Mouse (Mus musculus) ES-E14 (cell line): ENCODE measurements around the gene Tnik.

Experiments
- HCFC1 ChIP-seq: IDR thresholded peaks from 2 replicates; pipeline ENCODE4 v1.6.1; 2012; ENCODE audit warnings: low read length, inconsistent platforms, borderline replicate concordance; ENCODE audit not compliant: insufficient read depth
- MAFK ChIP-seq: IDR thresholded peaks from 2 replicates; pipeline ENCODE4 v1.6.1; 2014; ENCODE audit warnings: mild to moderate bottlenecking, low read depth, low read length, inconsistent platforms; ENCODE audit not compliant: insufficient read depth
- ZNF384 ChIP-seq: IDR thresholded peaks from 2 replicates; pipeline ENCODE4 v1.6.1; 2012; ENCODE audit warnings: low read depth, low read length, inconsistent platforms

- TF ChIP-seq ZNF384 (no peak), MAFK (no peak), HCFC1 (no peak)
Measured at GRCm38 (mm10) chr3:28638957-28639356, 375.9 kb downstream of the Tnik start.
